Mouse (Mus musculus) subcutaneous adipose tissue, adult 2 months (tissue): ENCODE data around the gene Icam5. TPM values are rescaled to one million over a fixed set of nuclear protein-coding genes. Genes with fewer than 3 reads are reported as not detected.

Experiments
- polyA plus RNA-seq: library from polyadenylated mRNA; depleted of rRNA; stranded (reverse); fragments of >200 nt; gene quantifications from 2 replicates; pipeline ENCODE4 v1.2.3, GENCODE M21; 2012; ENCODE audit warnings: low replicate concordance; rRNA removed

Gene Icam5
- polyA plus RNA-seq = 0.13 and 1.3 TPM in 2 replicates

GRCm38 (mm10) chr9:21031896-21032351, at the start of gene Icam5:
TSS of gene Icam5 (plus strand) at chr9:21032073.

GRCm38 (mm10) chr9:21002627-21003551, 29.0 kb upstream of the Icam5 start, which contains the start of gene Mrpl4:
TSS of gene Mrpl4 (plus strand) at chr9:21002738.

GRCm38 (mm10) chr9:21015571-21016130, 16.2 kb upstream of the Icam5 start, which contains the start of gene Icam1:
TSS of gene Icam1 (plus strand) at chr9:21015985.

GRCm38 (mm10) chr9:21029291-21030054, 2.4 kb upstream of the Icam5 start, which contains the start of gene Icam4:
TSS of gene Icam4 (plus strand) at chr9:21029373.

GRCm38 (mm10) chr9:21067006-21067684, 35.3 kb downstream of the Icam5 start, which contains the start of gene Zglp1:
TSS of gene Zglp1 (minus strand) at chr9:21067093.

GRCm38 (mm10) chr9:21073044-21073840, 41.4 kb downstream of the Icam5 start, which contains the start of the genes Gm49373 and Fdx1l:
TSS of gene Gm49373 (minus strand) at chr9:21073096.
TSS of gene Fdx1l (minus strand) at chr9:21073614.

Other genes starting within 250 kb of the Icam5 start
- 60.3 and 277 TPM in 2 replicates for gene Col5a3, start 217.0 kb upstream of the Icam5 start, polyA plus RNA-seq
- not detected in 2 replicates for gene Rdh8, start 213.6 kb upstream of the Icam5 start, polyA plus RNA-seq
- 48.6 and 128 TPM in 2 replicates for gene A230050P20Rik, start 163.4 kb upstream of the Icam5 start, polyA plus RNA-seq
- 4.5 and 5.8 TPM in 2 replicates for gene Angptl6, start 152.3 kb upstream of the Icam5 start, polyA plus RNA-seq
- 28.2 and 102 TPM in 2 replicates for gene Ppan, start 143.9 kb upstream of the Icam5 start, polyA plus RNA-seq
- 84.9 and 143 TPM in 2 replicates for gene Eif3g, start 133.4 kb upstream of the Icam5 start, polyA plus RNA-seq
- 12.0 and 35.0 TPM in 2 replicates for gene Dnmt1, start 72.2 kb upstream of the Icam5 start, polyA plus RNA-seq
- gene S1pr2, start 55.3 kb upstream of the Icam5 start, polyA plus RNA-seq = 7.9 and 32.2 TPM in 2 replicates
- gene Mrpl4, start 29.3 kb upstream of the Icam5 start, polyA plus RNA-seq = 120 and 141 TPM in 2 replicates
- 23.9 and 35.6 TPM in 2 replicates for gene Icam1, start 16.1 kb upstream of the Icam5 start, polyA plus RNA-seq
- 0.16 and 0.45 TPM in 2 replicates for gene Icam4, start 2.7 kb upstream of the Icam5 start, polyA plus RNA-seq
- gene Zglp1, start 35.0 kb downstream of the Icam5 start, polyA plus RNA-seq = 0.39 TPM in 1 of 2 replicates, not detected in the other
- 0.19 and 0.48 TPM in 2 replicates for gene Gm49373, start 41.0 kb downstream of the Icam5 start, polyA plus RNA-seq
- gene Fdx1l, start 41.5 kb downstream of the Icam5 start, polyA plus RNA-seq = 67.7 and 90.0 TPM in 2 replicates
- gene Gm38431, start 59.9 kb downstream of the Icam5 start, polyA plus RNA-seq = 1.6 and 3.5 TPM in 2 replicates
- gene Raver1, start 59.9 kb downstream of the Icam5 start, polyA plus RNA-seq = 38.5 and 87.3 TPM in 2 replicates
- gene Tyk2, start 99.2 kb downstream of the Icam5 start, polyA plus RNA-seq = 30.7 and 32.8 TPM in 2 replicates
- gene Cdc37, start 117.9 kb downstream of the Icam5 start, polyA plus RNA-seq = 55.1 and 87.0 TPM in 2 replicates
- 14.4 and 17.0 TPM in 2 replicates for gene Pde4a, start 133.6 kb downstream of the Icam5 start, polyA plus RNA-seq
- gene Keap1, start 207.3 kb downstream of the Icam5 start, polyA plus RNA-seq = 63.2 and 85.9 TPM in 2 replicates
- gene S1pr5, start 216.4 kb downstream of the Icam5 start, polyA plus RNA-seq = 0.46 and 1.4 TPM in 2 replicates
- 27.9 and 34.3 TPM in 2 replicates for gene Atg4d, start 233.2 kb downstream of the Icam5 start, polyA plus RNA-seq